Mouse (Mus musculus): ENCODE measurements around the gene Bmp4. TPM values are rescaled to one million over a fixed set of nuclear protein-coding genes. Genes with fewer than 3 reads are reported as not detected.
A peak's percentile ranks its signal among the peaks of the same experiment; 100 is the strongest.

Bmp4 gene
- polyA plus RNA-seq, 1 experiment from 2014 or later: 23.3 TPM

DNA sequence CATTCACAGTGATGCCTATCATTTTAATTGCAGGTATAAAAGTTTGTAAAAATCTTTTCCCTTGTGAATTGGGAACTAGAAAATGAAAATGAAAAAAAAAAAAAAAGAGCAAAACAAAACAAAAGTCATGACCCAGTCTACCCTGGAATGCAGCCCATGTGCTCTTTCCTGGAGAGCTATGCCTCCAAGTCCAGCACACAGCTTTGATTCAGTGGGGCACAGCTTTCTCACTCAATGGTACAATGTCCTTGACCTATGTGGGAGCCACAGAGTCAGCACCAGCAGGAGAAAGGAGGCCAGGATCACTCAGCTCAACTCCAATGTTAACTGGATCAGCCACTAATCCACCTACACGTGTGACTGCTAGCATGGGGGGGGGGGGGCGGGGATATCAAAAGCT lies 9.5 kb upstream of the Bmp4 start:
- H3K36me3 ChIP-seq (ENCODE audit: control insufficient read depth, insufficient read depth, low read length): no peaks in the 10 kb centered on the region
- 50% methylated on average over 2 of the region's 2 CpGs for WGBS

DNA sequence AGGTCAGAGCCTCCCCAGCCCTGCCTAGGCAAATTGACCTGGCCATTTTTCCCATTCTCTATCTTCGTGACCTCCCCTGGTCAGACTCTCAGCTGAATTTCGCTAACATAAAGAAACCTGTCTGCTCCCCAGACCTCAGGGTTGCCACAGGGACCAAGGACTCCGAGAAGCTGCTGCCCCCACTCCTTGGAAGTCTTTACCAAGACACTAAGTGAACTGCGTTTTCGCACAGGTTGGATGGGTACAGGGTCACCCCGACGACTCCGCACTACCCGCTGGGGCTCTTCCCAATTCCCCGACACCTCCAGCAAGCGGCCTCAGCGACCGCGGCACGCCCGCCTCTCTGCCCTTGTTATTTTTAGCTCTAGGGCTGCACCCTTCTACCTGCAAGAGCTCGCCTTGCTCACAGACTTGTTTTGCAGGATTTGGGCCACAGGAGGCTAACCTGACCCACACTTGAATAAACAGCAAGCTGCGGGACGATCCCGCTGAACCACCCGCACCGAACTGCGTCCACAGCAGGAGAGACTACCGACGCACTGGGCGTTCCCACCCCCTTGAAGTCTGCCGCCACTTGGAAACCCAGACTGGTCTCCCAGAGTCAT lies 7.7 kb upstream of the Bmp4 start:
- Histone ChIP-seq H3K4me1 (replicated peaks; ENCODE audit: control insufficient read depth, insufficient read depth) (no peaks in the 10 kb centered on the region), H3K4me2 (replicated peaks; ENCODE audit: low read depth) (peak overlapping the region; percentile 44), H3K4me3 (ENCODE audit: low read depth, low read length) (peak overlapping the region; percentile 16; the same call in 1 of the 2 replicates), H3K9me3 (ENCODE audit: control insufficient read depth, low read length) (no peaks in the 10 kb centered on the region), H3K36me3 (ENCODE audit: control insufficient read depth, insufficient read depth, low read length) (no peaks in the 10 kb centered on the region), H3K27me3 (ENCODE audit: control insufficient read depth, insufficient read depth, low read length) (0 out of 2 replicates have a peak, but pooled peaks cover 4% of the 10 kb centered on the region), H3K9ac (ENCODE audit: low read length) (peak overlapping the region; percentile 14; the same call in 1 of the 2 replicates), H3K27ac (replicated peaks) (no peak overlapping the region)
- ATAC-seq (ENCODE audit: low FRiP score, low TSS enrichment) (peak; percentile 54), DNase-seq (ENCODE audit: low spot score) (peak; percentile 48)
- TF ChIP-seq EP300 (optimal IDR thresholded peaks at IDR 0.05) (no peak), CTCF (IDR thresholded peaks at IDR 0.05; ENCODE audit: low read depth) (no peak)
- WGBS: 21% methylated on average over 27 of the region's 27 CpGs

More for the DNA sequence above, 9.5 kb upstream of the Bmp4 start:
- no peak for DNase-seq (ENCODE audit: low spot score)
- Histone ChIP-seq H3K27me3 (ENCODE audit: control insufficient read depth, insufficient read depth, low read length) (0 out of 2 replicates have a peak, but pooled peaks cover 4% of the 10 kb centered on the region), H3K4me3 (ENCODE audit: low read depth, low read length) (no peak overlapping the region), H3K4me1 (replicated peaks; ENCODE audit: control insufficient read depth, insufficient read depth) (no peaks in the 10 kb centered on the region), H3K9me3 (ENCODE audit: control insufficient read depth, low read length) (no peaks in the 10 kb centered on the region), H3K4me2 (replicated peaks; ENCODE audit: low read depth) (no peak overlapping the region), H3K27ac (replicated peaks) (no peak overlapping the region), H3K9ac (ENCODE audit: low read length) (no peak overlapping the region)
- ATAC-seq (ENCODE audit: low FRiP score, low TSS enrichment): no peak
- TF ChIP-seq CTCF (IDR thresholded peaks at IDR 0.05; ENCODE audit: low read depth) (no peak), EP300 (optimal IDR thresholded peaks at IDR 0.05) (no peak)

DNA sequence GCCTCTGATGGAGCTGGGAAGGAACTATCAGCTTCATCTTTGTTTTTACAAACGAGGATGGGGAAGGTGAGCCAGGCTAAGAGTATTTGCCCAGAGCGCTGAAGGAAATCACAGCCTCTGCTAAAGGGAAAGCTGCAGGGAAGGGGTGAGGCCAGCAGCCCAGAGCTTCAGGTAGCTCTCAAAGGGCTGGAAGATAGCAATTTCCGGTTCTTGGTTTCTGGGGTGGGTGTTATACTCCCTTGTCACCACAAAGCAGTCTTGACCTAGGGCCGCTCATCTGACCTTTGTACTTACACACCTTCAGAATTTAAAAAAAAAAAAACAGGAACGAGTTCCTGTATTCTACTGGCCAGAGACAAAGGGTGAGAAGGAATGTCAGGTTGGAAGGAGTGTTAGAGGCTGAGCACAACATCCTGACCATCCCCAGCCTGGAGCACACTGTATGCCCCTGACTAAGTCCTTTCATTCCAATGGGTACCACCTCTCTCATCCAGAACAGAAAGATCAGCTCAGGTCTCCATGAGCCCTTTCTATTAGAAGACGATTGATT lies 1.2 kb upstream of the Bmp4 start:
- H3K9ac ChIP-seq (ENCODE audit: low read length): no peak overlapping the region
- DNase-seq (ENCODE audit: low spot score): no peak
- H3K27me3 ChIP-seq (ENCODE audit: control insufficient read depth, insufficient read depth, low read length): no peaks in the 10 kb centered on the region
- no peaks in the 10 kb centered on the region for H3K9me3 ChIP-seq (ENCODE audit: control insufficient read depth, low read length)
- TF ChIP-seq EP300 (optimal IDR thresholded peaks at IDR 0.05) (no peak), CTCF (IDR thresholded peaks at IDR 0.05; ENCODE audit: low read depth) (no peak)
- ATAC-seq (ENCODE audit: low FRiP score, low TSS enrichment): no peak
- 63% methylated on average over 6 of the region's 6 CpGs for WGBS
- no peak overlapping the region for H3K27ac ChIP-seq (replicated peaks)
- no peaks in the 10 kb centered on the region for H3K36me3 ChIP-seq (ENCODE audit: control insufficient read depth, insufficient read depth, low read length)
- no peak overlapping the region for H3K4me3 ChIP-seq (ENCODE audit: low read depth, low read length)
- H3K4me1 ChIP-seq (replicated peaks; ENCODE audit: control insufficient read depth, insufficient read depth): no peaks in the 10 kb centered on the region
- no peak overlapping the region for H3K4me2 ChIP-seq (replicated peaks; ENCODE audit: low read depth)

DNA sequence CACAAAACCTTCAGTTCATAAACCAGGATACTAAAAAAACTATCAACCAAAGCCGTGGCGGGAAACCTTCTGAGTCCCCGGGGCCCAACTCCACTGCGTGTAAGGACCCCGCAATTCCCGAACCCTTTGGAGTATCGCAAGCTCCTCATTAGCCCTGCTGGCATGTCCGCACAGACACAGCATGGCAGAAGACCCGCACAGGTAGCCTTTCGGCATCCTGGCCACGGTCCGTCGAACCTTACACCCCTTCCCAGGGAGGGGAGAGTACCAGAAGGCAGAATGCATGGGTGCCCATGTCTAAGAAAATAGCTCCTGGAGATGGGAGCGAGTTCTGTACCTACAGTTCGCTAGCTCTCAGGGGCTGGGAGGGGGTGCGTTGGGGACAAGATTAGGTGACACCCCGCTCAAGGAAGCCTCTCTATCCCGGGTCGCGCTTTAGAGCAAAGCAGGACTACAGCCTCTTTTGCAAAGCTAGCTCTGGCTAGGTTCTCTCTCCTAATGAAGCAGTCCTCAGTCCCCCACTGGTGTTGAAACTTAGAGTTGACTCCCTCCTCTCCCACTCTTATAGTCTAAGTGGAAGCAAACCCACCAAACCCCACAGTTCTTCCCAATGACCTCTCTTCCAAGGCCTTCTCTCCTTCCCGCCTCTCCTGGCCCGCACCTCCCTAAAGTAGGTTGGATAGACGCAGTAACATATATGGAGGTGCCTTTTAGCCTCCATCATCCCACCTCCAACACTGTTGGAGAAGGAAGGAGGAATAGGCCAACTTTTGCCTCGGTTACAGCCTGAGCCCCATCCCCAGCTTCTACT lies 826 bp downstream of the Bmp4 start:
- Histone ChIP-seq H3K27ac (replicated peaks) (peak overlapping the region; percentile 63), H3K4me1 (replicated peaks; ENCODE audit: control insufficient read depth, insufficient read depth) (no peaks in the 10 kb centered on the region), H3K36me3 (ENCODE audit: control insufficient read depth, insufficient read depth, low read length) (no peaks in the 10 kb centered on the region), H3K9me3 (ENCODE audit: control insufficient read depth, low read length) (no peaks in the 10 kb centered on the region), H3K4me2 (replicated peaks; ENCODE audit: low read depth) (peak overlapping the region; percentile 76), H3K9ac (ENCODE audit: low read length) (peak overlapping the region; percentile 53), H3K27me3 (ENCODE audit: control insufficient read depth, insufficient read depth, low read length) (no peaks in the 10 kb centered on the region), H3K4me3 (ENCODE audit: low read depth, low read length) (peak overlapping the region; percentile 56)
- TF ChIP-seq CTCF (IDR thresholded peaks at IDR 0.05; ENCODE audit: low read depth): no peak
- no peak for ATAC-seq (ENCODE audit: low FRiP score, low TSS enrichment)
- WGBS: 14% methylated on average over 24 of the region's 24 CpGs
- DNase-seq (ENCODE audit: low spot score): no peak

DNA sequence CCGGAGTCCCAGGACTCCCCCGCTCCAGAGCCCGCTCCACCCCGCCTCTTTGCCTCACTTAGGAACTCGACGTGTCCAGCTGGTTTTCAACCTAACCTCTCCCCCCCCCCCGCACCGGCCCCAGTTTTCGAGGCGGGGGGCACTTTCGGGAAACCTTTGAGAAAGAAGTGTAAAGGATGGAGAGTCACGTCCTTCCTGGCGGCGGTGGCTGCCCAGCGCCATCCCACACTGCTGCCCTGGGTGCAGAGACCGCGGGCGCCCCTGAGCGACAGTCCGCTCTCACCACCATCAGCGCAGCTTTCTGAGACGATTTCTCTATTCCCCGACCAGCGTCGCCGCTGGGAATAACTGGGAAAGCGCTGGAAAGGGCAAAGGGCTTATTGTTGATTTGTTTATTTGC lies 1.8 kb downstream of the Bmp4 start:
- H3K4me1 ChIP-seq (replicated peaks; ENCODE audit: control insufficient read depth, insufficient read depth): no peaks in the 10 kb centered on the region
- H3K27me3 ChIP-seq (ENCODE audit: control insufficient read depth, insufficient read depth, low read length): no peaks in the 10 kb centered on the region
- no peaks in the 10 kb centered on the region for H3K36me3 ChIP-seq (ENCODE audit: control insufficient read depth, insufficient read depth, low read length)
- H3K27ac ChIP-seq (replicated peaks): peak overlapping the region; percentile 88
- ATAC-seq (ENCODE audit: low FRiP score, low TSS enrichment): no peak
- H3K4me2 ChIP-seq (replicated peaks; ENCODE audit: low read depth): peak overlapping the region; percentile 76
- WGBS: 1% methylated on average over 27 of the region's 27 CpGs
- peak overlapping the region; percentile 61 for H3K9ac ChIP-seq (ENCODE audit: low read length)
- peak; percentile 42 for DNase-seq (ENCODE audit: low spot score)
- H3K4me3 ChIP-seq (ENCODE audit: low read depth, low read length): peak overlapping the region; percentile 56
- TF ChIP-seq EP300 (optimal IDR thresholded peaks at IDR 0.05): no peak
- peak; percentile 57 for TF ChIP-seq CTCF (IDR thresholded peaks at IDR 0.05; ENCODE audit: low read depth)
- no peaks in the 10 kb centered on the region for H3K9me3 ChIP-seq (ENCODE audit: control insufficient read depth, low read length)
